Mouse (Mus musculus) adrenal gland, adult 8-10 months (tissue): ENCODE measurements around the gene Trim38. TPM values are rescaled to one million over a fixed set of nuclear protein-coding genes. Genes with fewer than 3 reads are reported as not detected.
"Not testable (repeated sequence)": the region's sequence is repeated elsewhere in the genome, so short reads cannot be mapped to it uniquely, and the experiment has no call there.

ENCODE experiments used
- DNase-seq: peaks from one replicate; pipeline ENCODE4 v3.0.0; 2022
- total RNA-seq, 4 experiments: library from RNA; stranded (reverse); gene quantifications; 2 replicates each; pipeline ENCODE4 v1.2.4; 2022

The Trim38 gene
- total RNA-seq, 4 experiments from 2014 or later, result 0.24 to 0.48 (median 0.26) TPM; not detected in 1

- peak; percentile 67 for DNase-seq
Measured at GRCm38 (mm10) chr13:23746201-23747080, 23.3 kb upstream of the Trim38 start, which contains the start of gene Hist1h2bb. TSS of gene Hist1h2bb (plus strand) at chr13:23746734.

DNA sequence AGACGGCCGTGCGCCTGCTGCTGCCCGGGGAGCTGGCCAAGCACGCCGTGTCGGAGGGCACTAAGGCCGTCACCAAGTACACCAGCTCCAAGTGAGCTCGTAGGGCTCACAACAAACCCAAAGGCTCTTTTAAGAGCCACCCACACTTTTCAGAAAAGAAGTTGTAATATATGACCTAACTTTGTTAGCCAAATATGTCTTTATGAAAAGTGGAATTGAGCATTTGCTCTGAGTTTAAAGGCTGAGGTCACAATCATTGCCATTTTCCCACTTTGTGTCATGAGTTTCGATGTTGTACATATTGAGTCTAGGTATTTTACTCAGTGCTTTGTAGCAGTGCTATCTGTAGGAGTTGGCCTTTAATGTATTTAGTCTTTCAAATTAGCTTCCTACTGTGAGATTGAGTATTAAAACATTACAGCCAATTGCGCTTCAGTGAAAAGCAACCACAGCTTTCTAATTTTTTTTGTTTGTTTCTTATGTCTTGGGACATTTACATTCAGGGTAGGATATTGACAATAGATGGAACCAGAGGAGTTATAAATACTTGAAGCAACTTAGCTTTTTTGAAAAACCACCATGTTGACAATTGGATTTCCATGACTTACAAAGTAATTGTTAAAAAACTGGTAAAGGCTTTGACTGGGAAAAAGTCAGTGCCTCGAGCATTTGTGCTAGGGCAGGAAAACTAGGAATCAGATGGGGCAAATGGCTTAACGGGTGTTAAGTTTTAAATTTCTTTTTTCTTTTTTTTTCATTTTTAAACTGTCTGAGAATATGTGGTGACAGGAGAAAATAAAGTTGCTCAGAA, 22.4 kb upstream of the Trim38 start:
- DNase-seq, result no peak

GRCm38 (mm10) chr13:23747892-23748288, 21.8 kb upstream of the Trim38 start:
- no peak for DNase-seq

GRCm38 (mm10) chr13:23749563-23750121, 20.1 kb upstream of the Trim38 start:
- DNase-seq, result no peak

GRCm38 (mm10) chr13:23750839-23751477, 18.8 kb upstream of the Trim38 start, which contains the start of gene Hist1h2ab:
TSS of gene Hist1h2ab (plus strand) at chr13:23751126.
- not testable (repeated sequence) for DNase-seq

DNA sequence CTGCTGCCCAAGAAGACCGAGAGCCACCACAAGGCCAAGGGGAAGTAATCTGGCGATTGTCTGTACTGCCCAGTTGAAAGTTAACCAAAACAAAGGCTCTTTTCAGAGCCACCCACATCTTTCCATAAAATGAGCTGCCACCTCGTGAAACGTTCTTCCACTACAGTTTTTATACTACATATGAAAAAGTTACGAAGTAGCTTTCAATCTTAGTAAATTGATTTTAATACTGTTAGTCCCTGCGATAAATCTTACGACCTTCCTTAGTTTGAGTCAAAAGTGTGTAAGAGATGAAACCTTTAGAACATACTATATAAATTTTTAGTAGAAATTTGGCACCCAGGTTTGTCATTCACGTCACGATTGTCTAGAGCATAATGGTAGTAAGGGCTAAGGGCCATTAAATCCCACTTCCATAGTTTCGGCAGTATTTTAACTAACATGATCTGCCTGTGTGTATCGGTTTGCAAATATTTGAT, 18.2 kb upstream of the Trim38 start:
- DNase-seq, result no peak

- peak; percentile 80 for DNase-seq
Measured at GRCm38 (mm10) chr13:23752067-23752741, 17.5 kb upstream of the Trim38 start, which contains the start of gene Hist1h3b. TSS of gene Hist1h3b (plus strand) at chr13:23752267.

DNA sequence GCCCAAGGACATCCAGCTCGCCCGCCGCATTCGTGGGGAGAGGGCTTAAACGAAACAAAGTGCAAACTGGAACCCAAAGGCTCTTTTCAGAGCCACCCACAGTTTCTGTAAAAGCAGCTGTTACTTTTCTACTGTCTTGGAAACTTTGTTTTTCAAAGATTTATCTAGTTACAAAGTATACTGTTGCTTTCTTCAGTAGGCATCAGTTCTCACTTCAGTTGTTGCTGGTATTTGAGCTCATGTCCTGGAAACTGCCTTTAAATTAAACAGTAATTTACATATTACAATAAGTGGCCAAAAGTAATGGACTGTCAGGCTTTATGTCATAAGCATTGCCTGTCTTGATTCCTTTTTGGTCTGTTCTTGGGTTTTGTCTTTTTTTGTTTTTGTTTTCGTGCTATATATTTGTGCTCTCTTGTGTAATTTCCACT, 17.0 kb upstream of the Trim38 start:
- DNase-seq, result no peak

- no peak for DNase-seq
Measured at GRCm38 (mm10) chr13:23753314-23754078, 16.2 kb upstream of the Trim38 start.

- DNase-seq, result no peak
Measured at GRCm38 (mm10) chr13:23755000-23755399, 14.7 kb upstream of the Trim38 start.

DNA sequence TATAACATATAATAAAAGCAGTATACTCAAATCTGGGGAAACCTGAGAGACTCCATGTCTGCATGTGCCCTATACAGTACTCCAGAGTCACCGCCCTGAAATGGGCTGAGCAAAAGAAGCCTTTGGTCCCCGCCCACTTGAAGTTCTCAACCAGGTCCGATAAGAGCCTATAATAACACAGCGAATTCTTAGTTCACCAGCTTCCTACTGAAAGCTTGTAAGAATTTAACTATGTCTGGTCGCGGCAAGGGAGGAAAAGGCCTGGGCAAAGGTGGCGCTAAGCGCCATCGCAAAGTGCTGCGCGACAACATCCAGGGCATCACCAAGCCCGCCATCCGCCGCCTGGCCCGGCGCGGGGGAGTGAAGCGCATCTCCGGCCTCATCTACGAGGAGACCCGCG, 12.9 kb upstream of the Trim38 start, which contains the start of gene Hist1h4b:
TSS of gene Hist1h4b (plus strand) at position 224 of the 400 bp plus-strand sequence.
- DNase-seq, result peak; percentile 82

DNA sequence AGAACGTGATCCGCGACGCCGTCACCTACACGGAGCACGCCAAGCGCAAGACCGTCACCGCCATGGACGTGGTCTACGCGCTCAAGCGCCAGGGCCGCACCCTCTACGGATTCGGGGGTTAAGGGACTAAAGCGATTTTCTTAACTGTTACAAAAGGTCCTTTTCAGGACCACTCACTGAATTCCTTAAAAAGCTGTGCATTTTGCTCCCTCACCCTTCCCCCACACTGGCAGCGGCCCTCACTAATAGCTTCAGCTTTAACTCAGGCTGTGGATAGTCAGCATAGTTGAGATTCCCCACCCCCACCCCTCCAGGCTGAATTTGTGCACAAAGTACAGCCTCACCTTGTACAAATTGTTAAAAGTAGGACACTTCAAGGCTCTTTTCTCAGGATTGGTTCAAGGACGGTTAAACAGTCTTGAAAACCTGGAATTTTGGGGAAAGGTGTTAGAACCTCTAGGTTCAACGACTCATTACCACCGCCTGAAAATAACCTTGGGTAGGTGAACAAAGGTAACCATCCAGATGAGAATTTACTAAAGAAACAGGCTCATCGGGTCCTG, 12.4 kb upstream of the Trim38 start:
- DNase-seq, result no peak

GRCm38 (mm10) chr13:23757921-23758320, 11.8 kb upstream of the Trim38 start:
- no peak for DNase-seq

DNA sequence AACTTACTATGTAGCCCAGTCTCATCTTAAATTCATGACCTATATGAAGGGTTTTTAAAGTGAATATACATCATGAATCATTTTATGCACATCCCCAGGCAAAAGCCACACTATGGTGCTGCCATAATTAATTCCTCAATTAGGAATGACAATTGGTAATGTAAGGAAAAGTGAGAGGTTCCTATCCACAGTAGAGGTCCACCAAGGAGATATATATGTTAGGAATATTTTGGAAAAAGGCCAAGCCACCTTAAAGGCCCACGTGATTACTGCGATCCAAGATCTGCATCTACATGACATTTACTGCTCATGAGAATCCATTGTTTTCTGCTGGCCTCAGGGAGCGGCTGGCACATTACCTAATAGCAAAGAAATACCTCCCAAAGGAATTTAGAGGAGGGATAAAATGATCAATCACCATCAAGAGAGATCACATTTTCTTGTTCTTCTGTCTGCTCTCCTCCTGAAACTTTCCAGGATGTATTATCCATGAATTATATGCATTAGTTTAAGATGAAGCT, 10.4 kb upstream of the Trim38 start:
- DNase-seq, result no peak

GRCm38 (mm10) chr13:23759916-23760239, 9.8 kb upstream of the Trim38 start:
- no peak for DNase-seq

GRCm38 (mm10) chr13:23760240-23760971, 9.3 kb upstream of the Trim38 start:
- no peak for DNase-seq

DNA sequence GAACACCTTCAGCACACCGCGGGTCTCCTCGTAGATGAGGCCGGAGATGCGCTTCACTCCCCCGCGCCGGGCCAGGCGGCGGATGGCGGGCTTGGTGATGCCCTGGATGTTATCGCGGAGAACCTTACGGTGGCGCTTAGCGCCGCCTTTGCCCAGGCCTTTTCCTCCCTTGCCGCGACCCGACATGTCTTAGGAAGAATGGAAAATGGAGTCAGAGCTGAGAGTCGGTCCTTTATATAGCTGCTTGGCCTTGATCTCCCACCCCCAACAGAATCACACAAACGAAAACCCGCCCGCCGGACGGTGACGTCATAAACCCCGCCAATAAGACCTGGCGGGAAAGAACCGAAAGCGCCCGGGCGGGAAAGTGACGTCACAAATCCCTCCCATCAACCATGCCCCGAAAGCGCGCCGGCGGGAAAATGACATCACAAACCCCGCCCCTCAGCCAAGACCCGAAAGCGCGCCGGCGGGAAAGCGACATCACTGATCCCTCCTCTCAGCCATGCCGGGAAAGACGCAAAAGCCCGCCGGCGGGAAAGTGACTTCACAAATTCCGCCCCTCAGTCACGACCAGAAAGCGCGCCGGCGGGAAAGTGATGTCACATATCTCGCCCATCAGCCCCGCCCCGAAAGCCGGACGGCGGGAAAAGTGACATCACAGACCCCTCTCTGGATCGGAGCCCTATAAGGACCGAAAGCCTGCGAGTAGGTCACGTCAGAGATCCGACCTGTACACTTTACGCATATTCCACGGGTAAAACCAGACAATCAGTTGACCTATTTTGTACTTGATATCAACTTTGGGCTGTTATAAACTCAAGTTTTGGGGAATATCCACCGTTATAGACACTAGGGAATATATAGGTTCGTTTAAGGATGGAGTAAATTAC, 8.5 kb upstream of the Trim38 start, which contains the start of gene Hist1h4a:
TSS of gene Hist1h4a (minus strand) at position 259 of the 893 bp plus-strand sequence.
- peak; percentile 97 for DNase-seq
